Mouse (Mus musculus): Measurements from ENCODE around the gene Tbc1d9b. TPM values are rescaled to one million over a fixed set of nuclear protein-coding genes. Genes with fewer than 3 reads are reported as not detected.

The Tbc1d9b gene
- 45.2 and 47.9 TPM in 2 replicates for polyA plus RNA-seq (2015; fragmentation: Nextera tagmentation; extraction: Ambion mirVana)

DNA sequence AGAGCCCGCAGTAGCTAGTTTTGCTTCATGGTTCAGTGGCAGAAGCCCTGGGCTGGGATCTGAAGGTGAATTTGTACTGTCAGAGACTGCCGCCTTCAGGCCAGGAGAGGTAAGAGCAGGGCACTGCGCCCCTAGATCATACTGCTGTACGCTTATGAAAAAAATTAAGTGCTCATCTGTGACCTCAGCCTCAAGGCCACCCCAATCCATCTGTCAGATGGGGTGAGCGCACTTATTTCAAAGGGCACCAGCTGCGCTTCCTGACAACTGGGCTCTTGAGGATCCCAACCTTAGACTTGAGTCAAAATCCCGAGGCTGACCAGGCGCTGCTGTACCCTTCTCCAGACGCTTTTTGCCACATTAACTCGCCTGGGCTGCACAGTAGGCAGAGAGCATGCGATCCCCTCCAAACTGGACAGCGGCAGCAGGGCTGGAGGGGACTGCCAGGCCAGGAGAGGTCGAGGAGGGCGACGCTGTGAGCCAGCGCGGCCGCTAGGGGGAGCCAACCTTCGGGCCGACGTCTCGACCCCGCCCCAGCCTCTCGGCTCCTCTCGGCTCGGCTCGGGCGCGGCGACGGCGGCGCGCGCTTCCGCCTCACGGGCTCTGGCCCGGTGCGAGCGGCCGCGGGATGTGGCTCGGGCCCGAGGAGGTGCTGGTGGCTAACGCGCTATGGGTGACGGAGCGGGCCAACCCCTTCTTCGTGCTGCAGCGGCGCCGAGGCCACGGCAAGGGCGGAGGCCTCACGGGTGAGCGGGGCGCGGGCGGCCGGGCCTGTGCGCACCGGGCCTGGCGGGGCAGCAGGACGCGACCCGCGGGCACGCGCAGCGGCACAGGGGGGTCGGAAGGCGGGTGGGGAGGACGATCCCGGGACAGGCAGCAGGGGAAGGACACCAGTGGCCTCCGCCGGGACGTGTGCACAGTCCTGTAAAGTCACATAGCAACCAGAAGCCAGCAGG is at the start of gene Tbc1d9b:
Tbc1d9b (plus strand) TSS at position 586 of the 956 bp plus-strand sequence.
- H3K36me3 ChIP-seq (ENCODE audit: control insufficient read depth, insufficient read depth, low read length): no peaks in the 10 kb centered on the region; the same call in 1 of the 2 replicates
- H3K27me3 ChIP-seq (ENCODE audit: control insufficient read depth, insufficient read depth, low read depth, low read length): no peaks in the 10 kb centered on the region
- WGBS: under 1% methylated on average over 74 of the region's 77 CpGs
- peak within 1 kb of the TSS; percentile 85 for H3K4me3 ChIP-seq (ENCODE audit: low read length)
- ATAC-seq (ENCODE audit: low read depth): peak; percentile 95
- H3K27ac ChIP-seq (ENCODE audit: low read length): peak within 1 kb of the TSS; percentile 88
- H3K4me2 ChIP-seq (ENCODE audit: low read depth, low read length): peak within 1 kb of the TSS; percentile 93
- no peaks in the 10 kb centered on the region for H3K9me3 ChIP-seq (ENCODE audit: control insufficient read depth, low read length)
- H3K4me1 ChIP-seq (replicated peaks; ENCODE audit: control insufficient read depth, insufficient read depth, low read length): peaks cover 15% of the 10 kb centered on the region; the same call in 1 of the 2 replicates
- H3K9ac ChIP-seq (ENCODE audit: low read length): peak within 1 kb of the TSS; percentile 99

DNA sequence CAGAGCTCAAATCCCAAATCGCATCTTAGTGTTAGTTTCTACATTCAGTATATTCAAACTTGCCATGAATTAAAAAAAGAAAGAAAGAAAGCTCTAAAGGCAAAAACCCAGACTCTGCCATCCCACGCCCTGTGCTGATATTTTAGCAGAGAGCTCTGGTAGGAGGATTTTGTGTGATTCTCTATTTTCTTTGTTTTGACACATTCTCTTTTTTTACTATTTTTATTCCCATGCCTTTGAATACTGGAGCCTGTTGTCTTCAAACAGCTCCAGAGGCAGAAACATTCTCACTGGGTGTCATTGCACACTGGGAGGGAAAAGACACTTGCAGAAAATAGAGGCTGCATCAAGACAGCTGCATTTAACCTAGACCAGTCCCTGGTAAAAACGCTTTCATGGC is 45.0 kb upstream of the Tbc1d9b start:
- 90% methylated on average over 3 of the region's 3 CpGs for WGBS
- no peak overlapping the region for H3K4me2 ChIP-seq (ENCODE audit: low read depth, low read length)
- H3K9me3 ChIP-seq (ENCODE audit: control insufficient read depth, low read length): no peaks in the 10 kb centered on the region
- H3K36me3 ChIP-seq (ENCODE audit: control insufficient read depth, insufficient read depth, low read length): peaks cover 6% of the 10 kb centered on the region; the same call in 1 of the 2 replicates
- no peak for ATAC-seq (ENCODE audit: low read depth)
- no peak overlapping the region for H3K9ac ChIP-seq (ENCODE audit: low read length)
- H3K27ac ChIP-seq (ENCODE audit: low read length): no peak overlapping the region
- no peak overlapping the region for H3K4me3 ChIP-seq (ENCODE audit: low read length)
- no peaks in the 10 kb centered on the region for H3K4me1 ChIP-seq (replicated peaks; ENCODE audit: control insufficient read depth, insufficient read depth, low read length)
- H3K27me3 ChIP-seq (ENCODE audit: control insufficient read depth, insufficient read depth, low read depth, low read length): no peaks in the 10 kb centered on the region

DNA sequence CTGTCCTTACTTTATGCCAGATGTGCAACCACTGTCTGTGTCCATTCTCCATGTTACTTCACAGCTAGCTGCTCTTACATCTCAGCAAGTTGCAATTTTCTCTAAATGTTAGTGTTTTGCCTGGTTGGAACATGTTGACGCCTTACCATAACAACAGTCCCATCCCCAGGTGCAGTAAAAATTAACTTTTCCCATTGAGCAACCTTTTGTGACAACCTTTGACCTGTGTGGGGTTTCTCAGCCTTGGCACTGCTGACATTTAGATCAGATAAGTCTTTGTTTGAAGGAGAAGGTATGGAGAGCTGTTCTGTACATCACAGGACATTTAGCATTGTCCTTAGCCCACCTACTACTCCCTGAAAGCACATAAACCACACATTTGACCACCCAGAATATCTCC is 41.4 kb upstream of the Tbc1d9b start:
- H3K4me1 ChIP-seq (replicated peaks; ENCODE audit: control insufficient read depth, insufficient read depth, low read length): no peaks in the 10 kb centered on the region
- no peaks in the 10 kb centered on the region for H3K9me3 ChIP-seq (ENCODE audit: control insufficient read depth, low read length)
- H3K27ac ChIP-seq (ENCODE audit: low read length): no peak overlapping the region
- H3K9ac ChIP-seq (ENCODE audit: low read length): no peak overlapping the region
- no peak overlapping the region for H3K4me2 ChIP-seq (ENCODE audit: low read depth, low read length)
- no peak for ATAC-seq (ENCODE audit: low read depth)
- H3K4me3 ChIP-seq (ENCODE audit: low read length): no peak overlapping the region
- H3K36me3 ChIP-seq (ENCODE audit: control insufficient read depth, insufficient read depth, low read length): peaks cover 10% of the 10 kb centered on the region
- H3K27me3 ChIP-seq (ENCODE audit: control insufficient read depth, insufficient read depth, low read depth, low read length): no peaks in the 10 kb centered on the region
- WGBS: 79% methylated on average over 1 of the region's 1 CpGs

DNA sequence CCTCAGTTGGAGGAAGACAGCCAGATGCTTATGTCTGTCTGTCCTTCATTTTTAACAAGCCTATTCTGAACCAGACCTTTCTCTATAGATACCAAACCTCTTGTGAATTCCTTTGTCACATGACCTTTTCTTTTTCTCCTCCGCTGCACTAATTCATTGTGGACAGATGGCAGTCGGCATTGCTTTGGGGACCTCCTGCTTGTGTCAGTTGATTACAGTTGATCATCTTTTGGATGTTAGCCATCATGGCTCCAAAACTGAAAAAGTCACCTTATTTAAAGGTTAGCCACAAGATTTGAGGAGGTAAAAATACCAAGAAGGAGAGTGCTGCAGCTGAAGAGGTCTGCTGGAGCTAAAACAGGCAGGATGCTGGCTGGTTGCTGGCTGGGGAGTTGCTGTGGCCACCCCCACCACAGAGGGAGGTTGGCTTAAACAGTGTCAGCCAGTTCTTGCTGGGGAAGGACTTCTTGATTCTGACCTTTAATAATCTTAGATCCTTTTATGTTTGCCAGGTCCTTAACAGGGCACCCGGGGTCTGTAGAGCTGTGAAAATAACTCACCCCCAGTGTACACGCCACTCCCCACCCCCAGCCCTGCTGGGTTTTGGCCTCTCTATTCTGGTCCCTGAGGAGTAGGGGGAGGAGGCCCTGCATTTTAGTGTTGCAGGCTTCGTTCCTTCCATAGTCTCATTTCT is 40.1 kb upstream of the Tbc1d9b start:
- 57% methylated on average over 5 of the region's 5 CpGs for WGBS
- Histone ChIP-seq H3K27ac (ENCODE audit: low read length) (no peak overlapping the region), H3K9me3 (ENCODE audit: control insufficient read depth, low read length) (no peaks in the 10 kb centered on the region), H3K9ac (ENCODE audit: low read length) (no peak overlapping the region), H3K27me3 (ENCODE audit: control insufficient read depth, insufficient read depth, low read depth, low read length) (no peaks in the 10 kb centered on the region), H3K4me1 (replicated peaks; ENCODE audit: control insufficient read depth, insufficient read depth, low read length) (no peaks in the 10 kb centered on the region), H3K4me3 (ENCODE audit: low read length) (no peak overlapping the region), H3K36me3 (ENCODE audit: control insufficient read depth, insufficient read depth, low read length) (peaks cover 10% of the 10 kb centered on the region), H3K4me2 (ENCODE audit: low read depth, low read length) (no peak overlapping the region)
- no peak for ATAC-seq (ENCODE audit: low read depth)

DNA sequence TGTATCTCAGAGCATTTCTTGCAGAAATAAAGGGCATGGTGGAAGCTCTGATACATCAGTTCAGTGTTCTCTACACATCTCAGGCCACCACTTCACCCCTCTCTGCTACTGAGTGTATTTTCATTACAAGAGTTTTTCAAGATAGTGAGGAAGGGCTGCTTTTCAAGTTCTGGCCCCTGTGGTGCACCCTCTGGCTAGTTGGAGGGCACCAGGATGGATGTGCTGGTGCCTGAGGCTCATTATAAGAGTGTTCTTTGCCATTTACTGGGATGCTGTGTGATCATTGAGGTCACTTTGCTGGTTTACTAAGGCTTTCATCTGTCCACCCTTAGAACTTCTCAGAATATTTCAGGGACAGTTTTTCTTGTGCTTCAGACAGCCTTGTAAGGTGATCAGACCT is 39.5 kb upstream of the Tbc1d9b start:
- H3K9ac ChIP-seq (ENCODE audit: low read length): no peak overlapping the region
- H3K27ac ChIP-seq (ENCODE audit: low read length): no peak overlapping the region
- no peaks in the 10 kb centered on the region for H3K4me1 ChIP-seq (replicated peaks; ENCODE audit: control insufficient read depth, insufficient read depth, low read length)
- no peaks in the 10 kb centered on the region for H3K9me3 ChIP-seq (ENCODE audit: control insufficient read depth, low read length)
- no peak overlapping the region for H3K4me2 ChIP-seq (ENCODE audit: low read depth, low read length)
- H3K36me3 ChIP-seq (ENCODE audit: control insufficient read depth, insufficient read depth, low read length): peaks cover 10% of the 10 kb centered on the region
- ATAC-seq (ENCODE audit: low read depth): no peak
- no peak overlapping the region for H3K4me3 ChIP-seq (ENCODE audit: low read length)
- no peaks in the 10 kb centered on the region for H3K27me3 ChIP-seq (ENCODE audit: control insufficient read depth, insufficient read depth, low read depth, low read length)

DNA sequence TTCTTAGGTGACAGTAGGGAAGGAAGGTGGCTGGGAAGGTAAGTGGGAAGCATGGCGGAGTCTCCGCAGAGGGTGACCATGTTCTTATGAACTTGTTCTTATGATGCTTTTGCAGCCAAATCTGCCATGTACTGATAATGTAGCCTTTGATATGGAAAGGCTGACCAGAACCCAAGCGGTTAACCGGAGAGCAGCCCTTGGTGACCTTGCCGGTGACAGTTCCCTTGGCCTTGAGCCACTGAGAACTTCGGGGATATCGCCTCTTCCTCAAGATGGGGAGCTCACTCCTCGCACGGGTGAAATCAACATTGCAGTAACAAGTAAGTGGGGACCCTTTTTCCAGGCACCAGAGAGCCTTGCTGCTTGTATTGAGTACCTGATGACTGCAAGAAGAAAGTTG is 35.5 kb upstream of the Tbc1d9b start:
- no peak for ATAC-seq (ENCODE audit: low read depth)
- no peak overlapping the region for H3K27ac ChIP-seq (ENCODE audit: low read length)
- H3K36me3 ChIP-seq (ENCODE audit: control insufficient read depth, insufficient read depth, low read length): peaks cover 6% of the 10 kb centered on the region; the same call in 1 of the 2 replicates
- no peaks in the 10 kb centered on the region for H3K9me3 ChIP-seq (ENCODE audit: control insufficient read depth, low read length)
- H3K4me1 ChIP-seq (replicated peaks; ENCODE audit: control insufficient read depth, insufficient read depth, low read length): no peaks in the 10 kb centered on the region
- H3K4me3 ChIP-seq (ENCODE audit: low read length): no peak overlapping the region
- H3K27me3 ChIP-seq (ENCODE audit: control insufficient read depth, insufficient read depth, low read depth, low read length): no peaks in the 10 kb centered on the region
- no peak overlapping the region for H3K4me2 ChIP-seq (ENCODE audit: low read depth, low read length)
- WGBS: 73% methylated on average over 9 of the region's 9 CpGs
- no peak overlapping the region for H3K9ac ChIP-seq (ENCODE audit: low read length)

DNA sequence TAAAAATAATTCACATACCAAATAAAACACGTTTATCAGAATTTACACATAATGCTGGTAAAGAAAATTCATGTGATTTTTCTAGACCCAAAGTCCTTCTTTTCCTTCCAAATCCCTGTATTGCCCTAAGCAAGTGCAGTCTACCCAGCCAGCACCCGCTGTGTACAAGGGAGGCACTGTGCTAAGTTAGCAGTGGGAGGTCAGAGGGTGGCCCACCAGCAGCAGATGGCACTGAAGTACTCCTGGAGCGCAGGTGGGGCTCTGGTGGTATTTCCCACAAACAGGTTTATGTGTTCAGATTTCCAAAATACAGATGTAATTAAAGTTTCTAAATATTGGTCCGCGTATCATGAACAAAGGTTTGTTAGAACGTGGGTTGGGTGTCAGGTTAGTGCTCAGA is 34.1 kb upstream of the Tbc1d9b start:
- Histone ChIP-seq H3K4me1 (replicated peaks; ENCODE audit: control insufficient read depth, insufficient read depth, low read length) (no peaks in the 10 kb centered on the region), H3K9me3 (ENCODE audit: control insufficient read depth, low read length) (no peaks in the 10 kb centered on the region), H3K9ac (ENCODE audit: low read length) (no peak overlapping the region), H3K27ac (ENCODE audit: low read length) (no peak overlapping the region), H3K4me3 (ENCODE audit: low read length) (no peak overlapping the region), H3K27me3 (ENCODE audit: control insufficient read depth, insufficient read depth, low read depth, low read length) (no peaks in the 10 kb centered on the region), H3K36me3 (ENCODE audit: control insufficient read depth, insufficient read depth, low read length) (peaks cover 6% of the 10 kb centered on the region; the same call in 1 of the 2 replicates), H3K4me2 (ENCODE audit: low read depth, low read length) (no peak overlapping the region)
- WGBS: 92% methylated on average over 6 of the region's 6 CpGs
- ATAC-seq (ENCODE audit: low read depth): no peak

DNA sequence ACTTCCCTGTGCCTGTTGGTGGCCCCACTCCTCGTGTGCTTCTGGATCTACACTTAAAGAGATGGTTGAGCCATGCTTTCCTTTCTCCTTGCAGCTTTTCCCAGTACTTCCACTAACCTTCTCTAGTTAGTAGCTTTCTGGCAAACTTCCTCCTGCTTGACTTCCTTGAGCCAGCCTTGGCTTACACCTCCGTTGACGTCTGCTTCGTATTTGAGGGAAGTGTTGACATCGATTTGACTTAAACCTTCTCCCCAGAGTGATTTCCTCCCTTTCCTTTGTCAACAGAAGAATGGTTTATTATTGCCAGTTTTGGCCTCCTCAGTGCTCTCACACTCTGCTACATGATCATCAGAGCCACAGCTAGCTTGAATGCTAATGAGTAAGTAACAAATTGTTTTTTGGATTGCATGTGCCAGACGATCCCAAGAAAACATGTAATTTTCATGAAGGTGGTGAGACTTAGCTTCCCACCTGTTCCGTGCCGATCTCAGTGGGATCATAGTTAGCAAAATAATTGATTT is 32.2 kb upstream of the Tbc1d9b start:
- Histone ChIP-seq H3K36me3 (ENCODE audit: control insufficient read depth, insufficient read depth, low read length) (peaks cover 3% of the 10 kb centered on the region; the same call in 1 of the 2 replicates), H3K9me3 (ENCODE audit: control insufficient read depth, low read length) (no peaks in the 10 kb centered on the region), H3K9ac (ENCODE audit: low read length) (no peak overlapping the region), H3K4me3 (ENCODE audit: low read length) (no peak overlapping the region), H3K27me3 (ENCODE audit: control insufficient read depth, insufficient read depth, low read depth, low read length) (no peaks in the 10 kb centered on the region), H3K27ac (ENCODE audit: low read length) (peak overlapping the region; percentile 37), H3K4me2 (ENCODE audit: low read depth, low read length) (no peak overlapping the region), H3K4me1 (replicated peaks; ENCODE audit: control insufficient read depth, insufficient read depth, low read length) (no peaks in the 10 kb centered on the region)
- no peak for ATAC-seq (ENCODE audit: low read depth)
- WGBS: 69% methylated on average over 8 of the region's 8 CpGs

DNA sequence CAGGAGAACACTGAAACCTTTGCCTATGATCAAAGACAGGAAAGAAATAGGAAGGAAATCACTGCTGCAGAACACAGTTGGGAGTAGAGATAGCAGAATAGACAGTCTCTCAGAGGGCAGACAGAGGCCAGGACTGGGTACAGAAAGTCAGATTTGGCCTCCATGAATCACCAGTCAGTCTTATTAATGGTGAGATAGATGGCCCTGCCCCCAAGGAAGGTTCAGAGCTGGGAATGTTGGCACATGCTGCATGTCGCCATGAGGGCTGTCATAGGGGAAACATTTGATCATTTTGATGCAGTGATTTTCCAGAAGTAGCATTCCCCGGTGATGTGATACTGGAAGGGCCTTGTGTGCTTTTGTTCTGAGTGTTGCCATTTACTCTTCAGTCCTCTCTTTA is 31.5 kb upstream of the Tbc1d9b start:
- ATAC-seq (ENCODE audit: low read depth): no peak

More for the DNA sequence above, 31.5 kb upstream of the Tbc1d9b start:
- 47% methylated on average over 2 of the region's 2 CpGs for WGBS
- H3K4me2 ChIP-seq (ENCODE audit: low read depth, low read length): no peak overlapping the region
- no peak overlapping the region; the same call in 1 of the 2 replicates for H3K27ac ChIP-seq (ENCODE audit: low read length)
- no peaks in the 10 kb centered on the region for H3K4me1 ChIP-seq (replicated peaks; ENCODE audit: control insufficient read depth, insufficient read depth, low read length)
- peaks cover 3% of the 10 kb centered on the region; the same call in 1 of the 2 replicates for H3K36me3 ChIP-seq (ENCODE audit: control insufficient read depth, insufficient read depth, low read length)
- H3K9me3 ChIP-seq (ENCODE audit: control insufficient read depth, low read length): no peaks in the 10 kb centered on the region
- no peaks in the 10 kb centered on the region for H3K27me3 ChIP-seq (ENCODE audit: control insufficient read depth, insufficient read depth, low read depth, low read length)
- no peak overlapping the region for H3K9ac ChIP-seq (ENCODE audit: low read length)
- H3K4me3 ChIP-seq (ENCODE audit: low read length): no peak overlapping the region
